Mouse (Mus musculus): ENCODE data around the gene Gm6465.
"Not testable (repeated sequence)": the region's sequence is repeated elsewhere in the genome, so short reads cannot be mapped to it uniquely, and the experiment has no call there.

The Gm6465 gene

GRCm38 (mm10) chr5:11845239-11845638 lies at the start of gene Gm6465:
TSS of gene Gm6465 (plus strand) at chr5:11845539.
- not testable (repeated sequence) for DNase-seq

DNA sequence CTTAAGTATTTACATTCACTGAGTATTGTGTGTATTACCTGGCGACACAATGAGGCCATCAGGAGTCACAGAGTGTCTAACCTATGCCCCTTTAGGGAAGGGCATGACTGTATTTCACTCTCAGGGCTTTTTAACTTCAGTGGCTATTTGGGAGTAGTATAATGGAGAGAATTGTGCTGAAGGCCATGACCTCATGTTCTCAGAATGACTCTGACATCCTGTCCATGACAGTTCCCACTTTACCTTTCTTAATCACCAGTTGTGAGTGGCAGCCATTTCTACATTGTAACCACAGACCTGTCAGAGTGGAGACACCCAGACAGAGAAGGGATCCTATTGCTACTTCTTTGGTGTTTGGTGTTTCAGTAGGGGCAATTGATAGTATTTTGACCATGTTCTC lies 485 bp downstream of the Gm6465 start:
- DNase-seq: not testable (repeated sequence)

DNA sequence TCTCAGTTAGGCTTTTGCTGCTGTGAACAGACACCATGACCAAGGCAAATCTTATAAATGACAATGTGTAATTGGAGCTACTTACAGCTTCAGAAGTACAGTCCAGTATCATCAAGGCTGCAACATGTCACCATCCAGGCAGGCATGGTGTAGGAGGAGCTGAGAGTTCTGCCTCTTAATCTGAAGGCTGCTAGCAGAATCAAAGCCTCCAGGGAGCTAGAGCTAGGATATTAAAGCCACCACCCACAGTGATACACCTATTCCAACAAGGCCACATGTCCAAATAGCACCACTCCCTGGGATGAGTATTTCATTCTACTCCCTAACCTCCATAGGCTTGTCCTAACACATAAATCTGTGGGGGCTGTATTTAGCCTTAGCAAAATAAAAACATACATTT lies 12.6 kb downstream of the Gm6465 start:
- DNase-seq: not testable (repeated sequence)

Measured in kidney, adult 8-10 months (tissue).